Mouse (Mus musculus) gastrocnemius, adult 8-10 months (tissue): ENCODE data around the gene Mgat4d. TPM values are rescaled to one million over a fixed set of nuclear protein-coding genes. Genes with fewer than 3 reads are reported as not detected.
"Not testable (repeated sequence)": the region's sequence is repeated elsewhere in the genome, so short reads cannot be mapped to it uniquely, and the experiment has no call there.

Source experiments
- DNase-seq, 2 experiments: peaks; one replicate each; pipeline ENCODE4 v3.0.0; 2022; ENCODE audit warnings: low spot score in 2 of 2
- total RNA-seq, 4 experiments: library from RNA; stranded (reverse); gene quantifications; 2 replicates each; pipeline ENCODE4 v1.2.4; 2022

Gene Mgat4d
- total RNA-seq, 4 experiments from 2014 or later, result not detected

GRCm38 (mm10) chr8:83390006-83390701, 41.9 kb downstream of the Mgat4d start:
- DNase-seq, result no peak

DNA sequence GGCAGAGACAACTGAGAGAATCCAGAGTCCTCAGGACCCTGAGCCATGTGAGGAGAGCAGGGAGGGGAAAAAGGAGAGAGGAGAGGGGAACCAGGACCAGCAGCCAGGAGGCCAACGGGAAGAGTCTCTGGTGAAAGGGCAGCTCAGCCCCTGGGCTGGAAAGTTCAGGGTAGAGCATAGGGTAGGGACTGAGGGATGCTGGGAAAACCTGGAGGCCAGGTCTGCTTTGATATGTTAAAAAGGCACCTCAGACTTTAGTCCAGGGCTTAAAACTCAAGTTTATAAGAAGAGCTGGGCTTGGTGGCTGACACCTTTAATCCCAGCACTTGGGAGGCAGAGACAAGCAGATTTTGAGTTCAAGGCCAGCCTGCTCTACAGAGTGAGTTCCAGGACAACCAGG, 44.2 kb downstream of the Mgat4d start:
- DNase-seq, result no peak

- DNase-seq, result no peak
Measured at GRCm38 (mm10) chr8:83394325-83394724, 46.1 kb downstream of the Mgat4d start.

DNA sequence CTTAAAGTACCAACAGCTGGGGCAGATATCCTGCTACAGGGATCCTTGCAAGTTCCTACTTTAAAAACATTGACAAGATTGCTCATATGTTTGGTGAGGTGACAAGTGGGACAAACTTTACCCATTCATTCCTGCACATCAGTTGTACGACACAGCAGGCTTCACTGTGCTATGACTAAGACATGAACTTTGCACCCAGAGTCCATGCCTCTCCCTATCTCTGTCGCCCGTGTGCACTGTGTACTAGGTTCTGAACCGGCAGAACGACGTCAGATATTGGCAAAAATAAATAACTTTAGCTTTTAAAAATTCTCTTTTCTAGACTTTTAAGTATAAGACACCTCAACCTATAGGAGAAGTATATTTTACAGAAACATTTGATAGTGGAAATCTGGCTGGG, 48.4 kb downstream of the Mgat4d start:
- DNase-seq, result no peak

DNA sequence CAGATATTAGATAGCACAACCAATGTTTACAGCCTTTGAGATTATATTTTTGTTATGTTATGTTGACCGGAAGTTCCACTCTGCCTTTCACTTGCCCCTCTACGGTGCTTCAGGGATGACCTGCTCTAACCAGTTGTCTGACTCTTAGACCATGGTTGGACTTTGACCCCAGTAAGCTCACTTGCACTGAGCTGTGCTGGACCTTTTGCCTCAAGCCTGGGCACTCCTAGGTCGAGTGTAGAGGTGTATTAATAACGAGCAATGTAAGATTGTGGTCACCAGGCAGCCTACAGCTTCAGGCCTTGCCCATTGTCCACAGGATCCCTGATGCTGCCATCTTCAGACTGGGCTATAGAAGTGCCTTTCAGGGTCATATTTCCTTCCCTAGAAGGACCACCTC, 49.5 kb downstream of the Mgat4d start:
- DNase-seq, result no peak

DNA sequence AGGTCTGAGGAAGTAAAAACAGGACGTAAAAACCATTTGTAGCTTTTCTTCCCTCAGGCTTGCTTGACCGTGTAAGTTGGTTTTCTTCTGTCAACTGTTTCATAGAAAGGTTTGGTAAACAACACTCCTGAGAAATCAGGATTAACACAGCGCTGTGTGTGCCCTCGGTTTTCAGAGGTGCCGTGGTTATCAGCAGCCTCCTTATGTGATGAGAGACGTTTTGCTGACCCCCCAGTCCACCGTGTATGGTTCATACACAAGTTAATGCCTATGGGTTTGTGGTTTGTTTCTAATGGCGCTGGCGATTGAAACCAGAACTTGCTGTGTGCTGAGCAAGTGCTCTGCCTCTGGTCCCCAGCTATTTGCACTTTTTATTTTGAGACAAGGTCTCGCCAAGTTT, 57.3 kb downstream of the Mgat4d start:
- no peak for DNase-seq

- no peak for DNase-seq
Measured at GRCm38 (mm10) chr8:83406836-83407235, 58.6 kb downstream of the Mgat4d start.

GRCm38 (mm10) chr8:83408496-83408895, 60.2 kb downstream of the Mgat4d start:
- DNase-seq, result no peak

DNA sequence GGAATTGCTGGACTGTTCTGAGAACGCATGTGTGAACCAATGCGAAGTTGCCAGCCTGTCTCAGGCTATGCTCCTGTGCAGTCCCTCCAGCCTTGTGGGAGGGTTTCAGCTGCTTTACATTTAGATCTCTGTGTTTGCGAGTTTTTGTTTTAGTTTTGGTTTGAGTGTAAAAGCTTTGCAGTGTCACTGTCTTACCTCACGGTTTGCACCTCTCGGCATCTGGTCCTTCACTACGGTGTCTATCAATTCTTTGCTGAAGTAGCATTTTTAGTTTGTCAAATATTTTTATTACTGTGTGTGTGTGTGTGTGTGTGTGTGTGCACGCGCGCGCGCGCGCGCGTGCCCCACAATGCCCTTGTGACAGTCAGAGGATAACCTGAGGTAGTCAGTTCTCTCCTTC, 68.6 kb downstream of the Mgat4d start:
- no peak for DNase-seq

DNA sequence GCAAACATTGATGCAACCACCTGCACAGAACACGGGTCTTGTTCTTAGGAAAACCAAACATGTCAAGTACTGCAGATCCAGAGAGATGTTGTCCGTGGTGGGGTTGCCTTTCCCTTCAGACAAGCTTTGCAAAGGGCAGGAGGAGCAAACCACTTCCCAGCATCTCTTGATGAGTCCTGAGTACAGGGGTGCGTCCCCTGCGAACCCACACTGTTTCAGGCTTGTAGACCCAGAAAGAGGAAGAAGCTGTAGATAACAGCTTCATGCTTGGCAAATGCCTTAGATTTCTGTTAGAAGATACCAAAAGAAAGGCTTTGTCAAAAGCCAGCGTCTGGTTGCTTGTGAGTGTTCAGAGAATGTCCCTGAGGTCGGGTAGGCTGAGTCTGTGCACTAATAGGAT, 69.7 kb downstream of the Mgat4d start:
- no peak for DNase-seq

- DNase-seq, result no peak
Measured at GRCm38 (mm10) chr8:83418805-83419516, 70.7 kb downstream of the Mgat4d start.

GRCm38 (mm10) chr8:83421354-83421753, 73.1 kb downstream of the Mgat4d start:
- no peak for DNase-seq

GRCm38 (mm10) chr8:83423032-83423825, 75.0 kb downstream of the Mgat4d start:
- DNase-seq, result no peak

DNA sequence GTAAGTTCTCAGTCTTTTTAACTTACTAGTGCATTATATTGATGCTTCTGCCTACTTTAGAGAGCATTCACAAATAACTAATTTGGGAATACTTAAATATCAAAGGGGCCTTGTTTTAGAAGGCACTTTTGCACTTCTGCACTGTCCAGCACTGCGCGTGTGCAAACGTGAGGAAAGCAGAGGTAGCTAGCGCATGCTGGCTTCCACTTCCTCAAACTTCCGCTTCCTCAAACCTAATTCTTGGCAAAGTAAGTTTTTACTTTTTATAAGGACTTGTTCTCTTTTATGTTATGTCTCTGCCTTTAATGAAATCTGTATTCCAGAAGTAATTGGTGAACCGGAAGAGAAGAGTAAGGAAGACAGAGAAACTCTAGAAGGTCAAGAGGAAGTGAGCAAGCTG, 76.9 kb downstream of the Mgat4d start:
- no peak for DNase-seq

GRCm38 (mm10) chr8:83426104-83426759, 78.0 kb downstream of the Mgat4d start:
- DNase-seq, result no peak

- DNase-seq, result no peak
Measured at GRCm38 (mm10) chr8:83426949-83427348, 78.7 kb downstream of the Mgat4d start.

- not testable (repeated sequence) for DNase-seq
Measured at GRCm38 (mm10) chr8:83428621-83429020, 80.3 kb downstream of the Mgat4d start.

DNA sequence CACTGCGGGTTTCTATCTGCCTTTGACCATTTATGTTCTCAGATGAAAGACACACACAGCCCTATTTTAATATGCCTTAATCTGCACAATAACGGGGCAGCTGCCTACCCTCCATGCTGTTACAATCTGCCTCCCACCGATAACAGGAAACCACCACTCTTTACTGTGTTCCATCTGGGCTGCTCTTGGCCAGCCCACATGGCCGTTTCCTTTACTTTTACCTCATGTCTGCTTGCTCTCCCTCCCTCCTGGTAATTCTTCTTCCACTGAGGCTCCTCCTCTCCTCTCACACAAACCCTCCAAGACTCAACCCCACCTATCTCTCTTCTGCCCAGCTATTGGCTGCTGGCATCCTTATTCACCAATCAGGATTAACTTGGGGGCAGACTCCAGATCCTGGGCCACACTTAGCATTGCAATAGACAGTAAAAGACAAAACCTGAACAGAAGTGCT, 80.8 kb downstream of the Mgat4d start:
- no peak for DNase-seq
